Mouse (Mus musculus) cerebellum, adult 18-20 months (tissue): ENCODE results near the gene Poln.

Experiments used
- DNase-seq, 2 experiments: peaks; one replicate each; pipeline ENCODE4 v3.0.0; 2021

Poln gene

DNA sequence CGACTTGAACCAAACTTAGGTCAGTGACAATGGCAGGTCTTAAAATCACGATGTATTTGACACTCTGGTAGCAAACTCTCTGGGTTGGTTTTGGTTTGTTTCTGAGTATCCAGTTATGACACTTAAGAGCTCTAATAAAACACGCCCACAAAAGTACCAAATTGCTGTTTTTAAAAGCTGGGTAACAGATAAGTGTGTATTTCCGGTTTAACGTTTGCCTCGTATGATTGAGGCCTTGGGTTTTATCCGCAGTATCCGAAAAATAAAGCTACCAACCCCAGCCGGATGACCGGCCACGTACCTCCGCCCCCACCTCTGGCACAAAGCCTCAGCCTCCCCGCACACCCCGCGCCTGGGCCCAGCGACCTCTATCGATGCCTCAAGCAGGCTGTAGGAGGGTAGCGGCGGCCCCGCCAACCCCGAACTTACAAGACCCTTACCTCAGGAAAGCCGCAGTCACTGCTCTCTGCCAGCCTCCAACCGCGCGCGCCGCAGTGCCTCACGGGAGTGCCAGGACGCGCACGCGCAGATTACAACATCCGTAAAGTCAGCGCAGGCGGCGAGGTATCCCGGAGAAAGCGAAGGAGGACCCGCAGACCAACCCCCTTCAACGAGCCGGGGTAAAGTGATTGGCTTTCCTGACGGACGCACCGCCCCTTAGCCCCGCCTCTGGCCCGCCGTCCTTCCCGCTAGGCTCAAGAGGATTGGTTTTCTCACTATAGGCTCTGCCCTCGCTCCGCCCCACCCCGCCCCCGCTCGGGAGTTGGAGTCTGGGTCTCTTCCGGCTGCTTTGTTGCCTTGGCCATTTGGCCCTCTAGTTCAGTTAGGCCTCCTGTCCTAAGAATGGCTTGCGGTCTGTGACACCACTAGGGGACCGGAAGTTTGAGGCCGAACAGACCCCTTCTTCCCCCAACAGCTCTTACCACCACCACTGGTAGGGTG, at the start of gene Poln, which contains the start of gene Haus3:
Gene Poln (minus strand): TSS at position 499 of the 942 bp plus-strand sequence.
Gene Haus3 (minus strand): TSS at position 578 of the 942 bp plus-strand sequence.
- peak; percentile 96 to 98 for DNase-seq

DNA sequence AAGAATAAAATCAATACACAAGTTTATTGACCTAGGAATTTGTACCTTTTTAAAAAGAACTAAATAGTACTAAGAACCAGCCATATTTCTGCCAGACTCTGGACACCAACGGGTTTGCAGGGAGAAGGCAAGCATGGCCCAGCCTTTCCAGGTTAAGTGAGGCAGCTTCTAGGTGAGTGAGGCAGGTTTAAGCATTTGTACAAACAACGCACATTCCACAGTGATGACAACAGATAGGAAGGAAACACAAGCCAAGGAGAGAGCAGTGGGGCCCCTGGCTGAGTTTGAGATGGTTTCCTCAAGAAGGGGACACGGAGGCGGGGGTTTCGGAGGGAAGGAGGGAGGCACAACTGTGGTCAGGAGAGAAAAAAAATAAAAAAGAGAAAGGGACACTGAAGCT, 49.4 kb upstream of the Poln start:
- DNase-seq: no peak

DNA sequence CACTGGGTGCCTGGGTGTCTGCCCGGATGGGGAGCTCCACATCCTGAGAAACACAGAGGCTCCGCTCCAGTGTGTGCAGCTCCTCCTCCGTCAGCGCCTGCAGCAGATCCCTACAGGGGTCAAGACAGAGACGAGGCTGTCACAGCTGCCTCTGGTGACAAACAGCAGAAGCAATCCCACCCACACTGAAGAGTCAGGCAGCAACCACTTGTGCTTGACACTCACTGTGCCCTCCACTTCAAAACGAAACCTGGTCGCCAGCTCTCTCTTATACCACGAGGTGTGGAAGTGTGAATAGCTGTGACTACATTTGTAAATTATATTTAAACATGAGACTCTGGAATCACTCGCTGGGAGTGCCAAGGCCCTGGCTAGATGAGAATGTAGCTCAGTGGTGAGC, 48.5 kb upstream of the Poln start:
- DNase-seq: no peak

DNA sequence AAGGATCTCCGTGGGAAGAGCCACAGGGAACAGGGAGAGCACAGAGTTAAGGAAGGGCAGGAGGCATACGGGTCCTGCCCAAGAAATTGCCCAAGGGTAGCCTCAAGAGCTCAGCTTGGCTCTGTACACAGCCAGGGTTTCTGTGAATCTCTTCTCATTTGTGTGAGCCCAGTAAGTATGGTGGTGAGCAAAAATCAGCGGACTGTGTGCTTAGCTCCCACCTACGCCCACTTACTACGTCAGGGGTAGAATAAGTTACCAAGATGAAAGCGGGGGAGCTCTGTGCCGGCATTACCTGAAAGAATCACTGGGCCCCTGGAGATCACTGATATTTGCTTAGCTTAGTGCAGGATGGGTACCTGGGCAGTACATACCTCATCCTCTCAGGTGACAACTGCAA, 46.8 kb upstream of the Poln start:
- DNase-seq: no peak

DNA sequence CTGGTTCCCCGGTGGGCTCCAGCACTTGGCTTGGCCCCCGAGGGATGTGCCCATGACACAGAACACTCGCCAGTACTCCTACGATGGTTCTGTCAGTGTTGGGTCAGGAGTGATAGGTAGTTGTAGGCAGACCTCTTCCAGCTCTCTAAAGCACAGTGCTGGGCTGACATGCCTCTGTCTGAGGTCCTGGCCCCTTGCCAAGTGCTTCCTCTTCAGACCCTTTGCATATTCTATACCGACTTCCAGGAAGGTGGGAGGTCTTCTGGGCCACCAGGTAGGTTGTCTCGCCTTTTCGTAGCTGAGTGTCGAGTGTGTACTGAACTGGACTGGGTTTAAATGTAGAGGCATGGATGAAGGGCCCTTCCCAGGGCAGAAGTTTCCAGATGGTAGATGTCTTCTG, 44.4 kb upstream of the Poln start:
- DNase-seq: no peak

DNA sequence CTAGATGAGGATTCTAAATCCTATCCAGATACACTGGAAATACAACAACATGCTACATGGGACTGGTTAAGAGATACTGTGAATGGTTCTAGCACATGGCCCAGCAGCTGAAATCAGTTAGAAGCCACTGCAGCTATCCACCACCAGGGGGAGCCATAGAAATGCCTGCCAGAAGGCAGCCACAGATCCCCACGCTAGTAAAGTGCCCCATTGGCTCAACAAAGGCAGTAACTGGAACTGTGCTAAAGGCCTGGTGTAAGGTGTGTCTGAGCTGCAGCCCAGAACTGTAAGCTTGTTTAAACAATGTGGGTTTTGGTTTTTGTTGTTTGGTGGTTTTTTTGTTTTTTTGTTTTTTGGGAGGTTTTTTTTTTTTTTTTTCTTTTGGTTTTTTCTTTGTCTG, 41.0 kb upstream of the Poln start:
- peak; percentile 79 to 84 for DNase-seq

DNA sequence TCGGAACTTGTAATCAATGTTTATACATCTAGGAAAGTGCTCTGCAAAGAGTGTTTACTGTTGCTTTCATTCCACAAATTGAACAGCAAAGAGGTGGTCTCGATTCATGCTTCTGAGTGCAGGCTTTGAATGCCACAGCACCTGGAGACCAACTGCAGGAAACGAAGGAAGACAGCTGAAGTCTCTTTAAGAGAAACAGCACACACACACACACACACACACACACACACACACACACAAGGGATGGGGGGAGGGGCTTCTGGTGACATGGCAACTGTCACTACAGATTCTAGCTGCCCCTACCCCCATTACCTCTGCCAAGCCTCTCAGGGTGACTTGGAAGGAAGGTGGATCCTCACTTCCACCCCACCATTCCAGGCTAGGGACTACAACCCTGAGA, 38.3 kb upstream of the Poln start:
- DNase-seq: no peak

DNA sequence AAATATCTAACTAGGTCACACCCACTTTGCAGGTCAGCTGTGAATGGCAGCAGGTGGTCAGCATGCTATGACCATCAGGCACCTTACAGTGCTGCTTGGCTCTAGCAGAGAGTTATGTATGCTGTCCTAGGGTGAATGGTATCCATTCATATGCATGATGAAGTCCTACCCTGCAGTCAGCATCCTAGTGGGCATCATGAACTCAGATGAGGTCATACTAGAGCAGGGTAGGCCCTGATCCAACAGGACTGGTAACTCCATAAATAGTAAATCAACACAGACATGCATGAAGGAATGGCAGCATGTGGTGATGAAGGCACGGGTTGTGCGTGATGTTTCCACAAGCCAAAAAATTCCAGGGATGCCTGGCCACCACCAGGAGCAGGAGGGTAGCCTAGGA, 36.5 kb upstream of the Poln start:
- DNase-seq: peak in 1 of 2 experiments; percentile 53

DNA sequence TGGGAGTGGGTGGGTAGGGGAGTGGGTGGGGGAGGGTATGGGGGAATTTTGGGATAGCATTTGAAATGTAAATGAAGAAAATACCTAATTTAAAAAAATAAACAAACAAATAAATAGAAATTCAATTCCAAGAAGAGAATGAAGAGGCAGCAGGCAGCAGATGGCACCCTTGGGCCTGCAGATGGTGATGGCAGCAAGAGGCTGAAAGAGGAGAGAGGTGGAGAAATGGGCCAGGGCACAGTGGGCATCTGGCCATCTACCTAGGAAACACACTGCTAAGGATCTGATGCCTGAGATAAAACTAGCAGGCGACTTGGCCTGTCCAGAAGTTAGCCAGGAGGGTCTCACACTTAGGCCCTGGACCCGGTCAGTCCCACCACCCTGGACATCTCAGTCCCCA, 35.7 kb upstream of the Poln start:
- peak; percentile 88 to 93 for DNase-seq

DNA sequence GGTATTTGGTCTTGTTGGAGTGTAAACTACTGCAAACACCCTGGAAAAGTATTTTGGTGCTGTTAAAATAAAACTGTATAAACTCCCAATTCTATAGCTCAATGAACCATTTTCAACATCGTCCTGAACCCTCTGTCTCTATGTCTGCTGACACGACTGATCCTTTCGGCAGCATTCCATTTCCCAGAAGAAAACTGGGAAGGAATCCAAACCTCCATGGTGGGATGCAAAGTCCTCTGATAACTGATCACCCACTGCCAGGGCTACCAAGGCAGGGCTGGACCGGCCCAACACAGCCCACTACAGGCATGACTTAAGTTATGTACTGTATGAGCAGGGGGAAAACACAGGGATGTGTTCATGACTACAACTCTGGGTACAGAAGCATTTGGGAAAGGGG, 32.8 kb upstream of the Poln start:
- DNase-seq: no peak

DNA sequence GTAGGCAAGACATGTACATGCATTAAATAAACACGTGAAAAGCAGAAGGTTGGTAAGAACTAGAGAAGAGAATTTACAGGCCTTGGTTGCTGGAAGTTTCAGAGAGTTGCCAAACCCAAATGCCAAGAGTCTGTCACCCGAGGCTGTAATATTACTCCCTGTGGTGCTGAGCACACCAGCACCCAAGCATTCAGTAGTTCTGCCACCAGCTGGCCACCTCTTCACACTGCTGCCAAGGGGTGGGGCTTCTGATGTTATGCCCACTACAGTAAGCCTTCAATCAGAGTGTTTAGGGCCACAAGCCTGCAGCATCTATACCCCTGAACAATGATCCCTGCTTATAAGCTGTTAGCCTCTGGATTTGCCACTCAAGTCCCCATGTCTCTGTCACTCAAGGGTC, 32.1 kb upstream of the Poln start:
- DNase-seq: no peak

DNA sequence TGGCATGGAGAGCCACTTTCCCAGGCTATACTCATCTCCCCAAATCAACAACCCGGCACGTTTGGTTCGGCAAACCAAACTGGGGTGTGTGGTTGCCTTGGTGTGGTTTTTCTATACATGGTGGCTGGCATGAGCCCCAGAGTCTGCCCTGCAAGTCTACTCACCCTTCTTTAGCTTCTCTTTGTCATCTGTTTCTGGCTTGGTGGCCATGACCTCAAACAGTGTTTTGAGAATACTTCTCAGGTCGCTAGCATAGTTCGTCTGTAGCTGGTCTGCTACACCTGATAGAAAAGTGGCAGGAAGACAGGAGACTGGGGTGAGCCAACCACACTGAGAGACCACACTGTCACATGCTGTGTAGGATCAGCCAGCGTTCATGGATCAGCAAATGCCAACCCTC, 29.4 kb upstream of the Poln start:
- DNase-seq: no peak

DNA sequence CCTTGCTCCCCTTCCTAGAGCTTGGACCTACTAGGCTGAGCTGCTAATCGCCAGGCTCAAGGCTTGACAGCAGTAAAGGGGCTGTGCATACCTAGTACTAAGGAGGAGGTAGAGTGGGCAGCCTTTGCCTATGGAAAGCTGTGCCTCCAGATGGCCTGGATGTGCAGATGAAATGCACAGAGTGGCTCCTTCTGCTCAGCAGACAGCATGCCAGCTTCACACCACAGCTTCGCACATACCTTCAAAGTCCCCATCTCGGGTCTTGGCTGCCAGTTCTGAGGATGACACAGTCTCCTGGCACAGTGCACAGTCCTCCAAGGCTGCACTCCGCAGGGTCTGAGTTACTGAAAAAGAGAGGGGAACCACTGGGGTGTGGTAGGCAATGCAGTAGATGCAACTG, 28.0 kb upstream of the Poln start:
- peak in 1 of 2 experiments; percentile 57 for DNase-seq

DNA sequence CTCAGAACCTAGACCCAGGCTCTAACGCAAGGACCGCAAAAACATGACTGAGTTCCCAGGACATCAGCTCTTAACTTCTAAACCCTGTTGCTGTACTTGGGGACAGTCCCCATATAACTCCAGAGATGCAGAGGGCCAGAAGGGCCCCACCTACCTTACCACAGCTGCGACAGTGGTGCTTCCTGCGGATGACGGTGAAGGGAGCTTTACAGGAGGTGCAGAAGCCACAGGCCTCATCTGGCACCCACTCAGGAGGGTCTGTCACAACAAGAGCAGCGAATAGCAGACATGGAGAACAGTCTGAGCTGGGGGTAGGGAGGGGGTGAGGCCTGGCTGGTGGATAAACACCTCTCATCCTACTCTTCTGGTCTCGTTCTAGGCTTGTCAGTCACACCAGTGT, 27.2 kb upstream of the Poln start:
- DNase-seq: no peak

DNA sequence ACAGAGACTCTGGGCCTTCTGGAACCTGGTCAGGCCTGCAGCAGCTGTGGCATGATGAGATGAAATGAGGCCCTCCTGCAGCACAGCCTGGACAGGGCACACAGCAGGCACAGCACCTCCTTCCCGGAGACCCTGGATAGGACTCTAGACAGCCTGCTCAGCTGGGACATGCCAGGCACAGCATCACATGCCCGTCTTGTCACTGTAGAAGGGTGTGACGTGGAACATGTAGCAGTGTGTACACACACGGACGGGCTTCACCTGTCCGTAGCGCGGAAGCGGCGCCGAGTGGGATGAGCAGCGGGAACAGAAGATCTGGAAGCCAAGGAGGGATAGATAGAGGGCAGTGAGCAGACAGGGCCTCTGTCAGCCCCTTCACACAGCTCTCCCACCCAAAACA, 26.5 kb upstream of the Poln start:
- DNase-seq: no peak

DNA sequence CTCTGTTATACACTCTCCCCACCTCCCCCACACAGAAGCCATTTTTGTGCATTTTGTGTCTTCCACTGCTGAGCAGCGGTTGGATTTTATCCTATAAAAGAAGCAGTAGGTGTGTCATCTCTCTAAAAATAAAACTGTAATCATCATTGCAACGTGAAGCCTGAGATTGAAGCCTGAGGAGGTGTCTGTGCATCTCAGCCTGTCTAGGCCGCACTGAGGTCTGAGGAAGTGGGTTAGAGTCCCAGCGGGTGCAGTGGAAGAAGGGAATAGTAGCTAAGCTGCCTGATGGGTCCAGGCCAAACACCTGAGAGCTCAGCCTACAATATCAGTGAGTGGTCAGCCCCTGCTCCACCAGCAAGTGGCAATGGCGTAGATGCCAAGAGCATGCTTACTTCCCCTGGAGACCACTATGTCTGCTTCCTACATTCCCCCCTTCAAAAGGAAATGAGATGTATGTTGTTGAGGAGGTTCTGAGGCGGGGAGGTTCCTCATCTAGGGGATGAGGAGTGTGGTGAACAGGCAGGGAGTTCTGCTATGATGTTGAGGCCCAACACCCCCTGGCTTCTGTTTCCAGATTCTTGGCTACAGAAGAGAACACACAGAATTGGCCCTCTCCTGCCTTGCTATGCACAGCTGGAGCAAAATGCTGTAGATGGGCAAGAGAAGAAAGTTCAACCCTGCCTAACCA, 25.9 kb upstream of the Poln start:
- no peak for DNase-seq

DNA sequence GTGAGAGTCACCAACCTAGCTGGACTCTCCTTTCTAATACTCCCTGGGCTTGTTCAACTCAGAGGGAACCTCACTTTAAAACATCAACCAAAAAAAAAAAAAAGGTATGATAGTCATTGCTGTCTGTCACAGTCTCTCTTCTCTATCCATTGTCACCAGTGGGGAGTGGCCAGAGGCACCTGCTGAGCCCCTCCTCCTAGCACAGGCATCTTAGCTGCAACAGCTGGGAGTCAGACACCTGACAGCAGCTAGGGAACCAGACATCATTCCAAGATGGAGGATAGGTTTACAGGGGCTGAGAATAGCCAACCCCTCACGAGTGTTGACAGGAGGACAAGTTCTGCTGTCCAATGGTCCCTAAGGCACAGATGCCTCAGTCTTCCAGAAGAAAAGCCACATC, 25.2 kb upstream of the Poln start:
- DNase-seq: no peak

DNA sequence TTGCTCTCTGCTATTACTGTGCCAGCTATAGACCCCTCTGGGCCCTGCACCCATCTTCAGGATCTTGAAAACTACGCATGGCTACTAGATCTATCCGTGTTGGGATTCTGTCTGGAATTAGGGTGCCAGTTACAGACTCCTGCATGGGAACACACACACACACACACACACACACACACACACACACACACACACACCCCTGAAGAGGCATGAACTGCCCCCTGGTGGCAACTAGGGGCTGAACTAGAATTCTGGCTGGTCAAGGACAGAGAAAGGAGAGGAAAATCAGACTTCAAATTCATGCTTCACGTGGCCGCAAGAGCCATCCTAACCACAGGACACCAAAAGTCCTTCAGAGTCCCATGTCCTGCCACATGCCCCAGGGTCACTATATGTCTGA, 22.6 kb upstream of the Poln start:
- no peak for DNase-seq

DNA sequence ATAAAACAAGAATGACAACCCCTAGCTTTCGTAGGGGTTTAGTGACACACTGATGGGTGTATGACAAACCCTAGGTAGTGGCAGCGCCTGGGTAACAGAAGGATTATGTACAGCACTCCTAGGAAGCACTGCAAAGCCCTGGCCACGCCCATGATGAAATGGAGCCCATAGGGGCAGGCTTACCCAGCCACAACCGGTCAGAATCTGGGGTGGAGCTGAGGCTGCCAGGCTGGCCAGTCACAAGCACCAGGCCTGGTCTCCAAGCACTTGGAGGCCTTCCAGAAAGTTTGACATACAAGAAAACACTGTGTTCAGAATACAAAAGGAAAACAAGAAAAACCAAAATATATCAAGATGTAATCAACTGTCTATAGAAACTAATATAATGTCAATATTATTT, 21.8 kb upstream of the Poln start:
- DNase-seq: peak in 1 of 2 experiments; percentile 44

DNA sequence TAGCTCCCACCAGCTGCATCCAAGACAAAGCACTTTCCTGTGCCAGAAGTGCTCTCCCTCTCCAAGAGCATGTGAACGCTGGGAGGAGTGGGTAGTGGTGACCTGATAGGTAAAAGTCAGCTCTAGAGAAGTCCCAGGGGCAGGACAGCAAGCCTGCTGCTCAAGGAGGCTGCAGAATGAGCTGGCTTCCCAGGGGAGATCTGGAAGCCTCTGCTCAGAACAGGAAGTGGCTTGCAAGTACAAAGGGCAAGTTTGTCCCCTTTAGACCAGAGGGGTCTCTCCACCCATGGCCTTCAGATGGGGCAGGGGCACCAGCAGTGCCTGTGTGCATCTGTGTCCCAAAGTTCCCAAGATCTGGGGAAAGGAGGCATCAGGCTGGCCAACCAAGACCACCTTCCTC, 20.3 kb upstream of the Poln start:
- no peak for DNase-seq

DNA sequence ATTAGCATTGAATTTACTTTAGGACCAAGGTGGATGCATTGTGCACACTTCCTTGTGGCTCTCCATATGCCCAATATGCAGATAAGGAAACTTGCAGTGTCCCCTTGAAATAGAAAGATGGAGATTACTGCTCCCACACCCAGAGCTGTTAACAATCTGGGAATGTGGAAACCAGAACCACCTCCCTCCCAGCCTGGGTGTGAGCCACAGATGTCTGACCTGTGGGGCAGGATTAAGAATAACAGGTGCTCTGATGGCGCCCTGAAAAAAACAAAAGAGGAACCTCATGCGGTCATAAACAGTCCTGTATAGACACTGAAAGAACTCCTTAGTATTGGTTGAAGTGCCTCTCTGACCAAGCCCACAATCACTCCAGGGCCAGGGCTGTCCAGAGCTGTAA, 19.6 kb upstream of the Poln start:
- no peak for DNase-seq

DNA sequence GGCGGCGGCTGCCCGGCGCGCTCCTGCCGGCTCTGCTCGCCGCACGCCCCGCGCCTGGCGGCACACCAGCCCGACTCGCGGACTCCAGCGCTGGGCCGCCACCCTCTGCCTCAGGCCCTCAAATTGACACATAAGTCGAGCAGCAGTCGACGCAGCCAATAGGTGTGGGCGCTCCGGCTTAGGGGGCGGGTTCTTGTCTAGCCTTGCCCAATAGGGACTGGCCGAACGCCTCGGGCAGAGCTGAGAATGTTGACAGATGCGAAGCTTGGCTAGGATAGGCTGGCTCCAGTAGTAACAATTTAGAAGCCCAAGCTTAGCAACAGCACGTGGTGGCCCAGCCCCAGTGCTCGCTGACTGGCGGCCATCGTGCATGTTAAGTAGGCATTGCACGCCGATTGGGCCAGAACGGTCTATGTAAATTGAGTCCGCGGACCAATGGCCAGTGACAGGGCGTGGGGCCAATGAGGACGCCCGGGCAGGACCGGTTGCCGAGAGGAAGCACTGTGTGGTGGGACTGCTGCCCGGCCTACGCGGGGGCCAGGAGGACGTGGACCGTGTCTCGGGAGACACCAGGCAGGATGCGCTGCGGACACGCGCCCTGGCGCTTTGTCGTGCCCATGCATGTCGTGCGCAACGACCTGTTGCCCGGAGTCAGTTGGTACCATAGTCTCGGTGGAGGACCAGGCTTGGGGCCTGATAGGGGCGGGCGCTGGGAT, 18.5 kb upstream of the Poln start, which contains the start of gene Mxd4:
Gene Mxd4 (minus strand): TSS at position 120 of the 716 bp plus-strand sequence.
- DNase-seq: peak; percentile 99 to 100

DNA sequence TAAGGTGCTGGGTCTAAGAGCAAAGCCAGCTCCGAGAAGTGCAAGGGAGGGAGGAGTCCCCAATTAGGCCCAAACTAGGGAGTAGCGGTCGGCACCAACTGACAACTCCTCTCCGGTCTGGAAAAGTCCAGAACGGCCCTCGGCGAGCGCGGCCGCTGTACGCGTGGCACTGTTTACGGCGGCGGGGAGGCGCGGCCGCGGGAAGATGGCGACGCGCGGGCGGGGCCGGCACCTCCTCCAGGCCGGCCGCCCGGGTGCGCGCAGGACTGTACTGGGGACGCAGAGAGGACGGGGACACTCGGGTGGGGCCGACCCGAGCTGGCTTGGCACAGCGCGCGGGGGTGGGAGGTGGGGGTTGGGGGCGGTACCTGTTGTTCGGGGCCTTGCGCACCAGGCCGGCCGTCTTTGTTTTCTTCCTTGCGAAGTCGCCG, 17.7 kb upstream of the Poln start:
- DNase-seq: peak; percentile 58 to 75
